In the genomic region with DNA sequence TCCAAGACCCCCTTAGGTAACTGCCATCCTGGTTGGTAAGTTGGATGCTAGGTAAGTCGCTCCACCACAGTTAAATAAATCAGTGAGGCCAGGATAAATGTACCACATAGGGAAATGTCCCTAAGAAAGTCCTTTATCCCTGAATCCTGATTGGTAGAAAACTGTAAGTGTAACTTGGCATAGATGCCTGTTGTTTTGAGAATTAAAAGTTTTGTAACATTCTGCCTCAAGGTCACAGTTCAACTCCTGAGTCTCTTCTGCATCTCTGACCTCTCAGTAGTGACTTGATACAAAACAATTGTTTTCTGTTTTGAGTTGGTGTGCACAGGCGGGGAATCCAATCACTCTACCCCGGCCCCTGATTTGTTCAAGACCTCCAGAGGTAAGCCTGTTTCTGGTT, we compare ENCODE assay signal across 8 mouse cellular contexts. TPM values are rescaled to one million over a fixed set of nuclear protein-coding genes. Genes with fewer than 3 reads are reported as not detected.
DNase-seq lines count a peak whose midpoint lies in the region; ATAC-seq and TF ChIP-seq lines count a peak whose summit lies in the region.

TSS of gene Trim28 (plus strand) at position 264 of the 400 bp plus-strand sequence.

- WGBS in midbrain, embryonic 13.5 days = 91% methylated on average over 3 of the region's 3 CpGs

- no peak within 1 kb of the TSS for H3K9ac ChIP-seq in midbrain, embryonic 13.5 days (replicated peaks)

- no peak for ATAC-seq in midbrain, embryonic 13.5 days

- no peak for TF ChIP-seq POLR2A in bone marrow macrophage, adult 2 months (IDR thresholded peaks at IDR 0.05; ENCODE audit: borderline replicate concordance, low read depth, low read length)

- no peaks in the 10 kb centered on the region for H3K27me3 ChIP-seq in midbrain, embryonic 13.5 days

- no peak for TF ChIP-seq CTCF in bone marrow macrophage, adult 2 months (IDR thresholded peaks at IDR 0.05; ENCODE audit: low read depth, low read length)

- H3K4me1 ChIP-seq in bone marrow macrophage, adult 2 months (ENCODE audit: control insufficient read depth, insufficient read depth, low read length) = no peaks in the 10 kb centered on the region
- H3K4me1 ChIP-seq in midbrain, embryonic 13.5 days (replicated peaks) = no peaks in the 10 kb centered on the region

- no peak within 1 kb of the TSS for H3K4me2 ChIP-seq in midbrain, embryonic 13.5 days (replicated peaks)

- no peaks in the 10 kb centered on the region for H3K9me3 ChIP-seq in midbrain, embryonic 13.5 days

- DNase-seq in layer of hippocampus, adult 18-20 months (ENCODE audit: low spot score in 2 of 2) = no peak
- DNase-seq in layer of hippocampus, adult 11-12 months (ENCODE audit: low spot score) = no peak
- DNase-seq in gonadal fat pad, adult 2 months (ENCODE audit: low read depth) = no peak
- DNase-seq in layer of hippocampus, postnatal 10 days (ENCODE audit: low spot score in 2 of 2) = no peak
- no peak for DNase-seq in right cerebral cortex, adult 2 months (ENCODE audit: low spot score in 2 of 2)
- no peak for DNase-seq in thymus, adult 18-20 months

- no peak within 1 kb of the TSS for H3K27ac ChIP-seq in bone marrow macrophage, adult 2 months (ENCODE audit: insufficient read depth, low read depth, low read length)
- no peak within 1 kb of the TSS for H3K27ac ChIP-seq in midbrain, embryonic 13.5 days

- 0 out of 2 replicates have a peak, but pooled peaks cover 1% of the 10 kb centered on the region for H3K36me3 ChIP-seq in midbrain, embryonic 13.5 days

- H3K4me3 ChIP-seq in bone marrow macrophage, adult 2 months (ENCODE audit: insufficient read depth, low read length) = no peak within 1 kb of the TSS
- H3K4me3 ChIP-seq in midbrain, embryonic 13.5 days (replicated peaks) = no peak within 1 kb of the TSS

RNA-seq across cellular contexts. Expression of gene Trim28, which starts in this region (rescaled TPM):
- total RNA-seq in layer of hippocampus, adult 18-20 months (2021) = 100 to 1,000 TPM; 216 to 246 TPM
- 165 and 177 TPM in 2 replicates for polyA plus RNA-seq in bone marrow macrophage, adult 2 months (2012; ENCODE audit: insufficient read depth, insufficient read length, missing spikeins)
- 214 and 282 TPM in 2 replicates for polyA plus RNA-seq in gonadal fat pad, adult 2 months (2012; rRNA removed)
- total RNA-seq in layer of hippocampus, postnatal 10 days (2021) = 100 to 1,000 TPM; 279 to 301 TPM
- polyA plus RNA-seq in midbrain, embryonic 13.5 days (2015; fragmentation: Nextera tagmentation; extraction: Ambion mirVana) = 240 and 273 TPM in 2 replicates
